In the genomic region with DNA sequence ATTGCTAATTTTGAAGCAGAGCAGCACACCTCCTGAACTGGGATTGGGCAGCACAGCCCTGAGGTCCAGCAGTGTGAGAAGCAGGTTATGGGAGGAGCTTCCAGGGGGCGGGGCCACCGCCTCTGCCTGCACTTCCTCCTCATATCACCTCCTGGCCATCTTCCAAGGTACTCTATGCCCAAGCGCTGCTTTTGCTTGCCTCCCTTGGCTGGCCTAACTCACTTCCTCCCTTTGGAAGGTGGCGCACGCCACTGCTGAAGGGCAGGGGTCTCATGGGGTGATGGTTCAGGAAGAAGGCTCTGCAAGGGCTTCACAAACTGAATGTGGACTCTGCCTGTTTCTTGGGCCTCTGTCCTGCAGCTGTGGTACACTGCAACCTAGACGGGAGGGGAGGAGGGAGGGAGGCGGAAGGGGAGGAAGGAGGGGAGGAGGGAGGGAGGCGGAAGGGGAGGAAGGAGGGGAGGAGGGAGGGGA, we compare ENCODE assay signal across 8 mouse cellular contexts. TPM values are rescaled to one million over a fixed set of nuclear protein-coding genes. Genes with fewer than 3 reads are reported as not detected.
A peak's percentile ranks its signal among the peaks of the same experiment; 100 is the strongest.
DNase-seq lines count a peak whose midpoint lies in the region; ATAC-seq and TF ChIP-seq lines count a peak whose summit lies in the region.

No protein-coding gene starts in this region.

- H3K27me3 ChIP-seq in CH12.LX (replicated peaks): peaks cover 59% of the 10 kb centered on the region
- peaks cover 68% of the 10 kb centered on the region for H3K27me3 ChIP-seq in limb, embryonic 10.5 days (ENCODE audit: low read depth, poor library complexity, severe bottlenecking)
- H3K27me3 ChIP-seq in midbrain, embryonic 12.5 days: peaks cover 18% of the 10 kb centered on the region

- TF ChIP-seq EP300 in CH12.LX (IDR thresholded peaks at IDR 0.05; ENCODE audit: low read length): no peak

- H3K4me2 ChIP-seq in CH12.LX (ENCODE audit: insufficient read depth, low read depth, poor library complexity, severe bottlenecking): no peak overlapping the region
- H3K4me2 ChIP-seq in midbrain, embryonic 12.5 days (replicated peaks): peak overlapping the region; percentile 82

- WGBS in limb, embryonic 10.5 days: 8% methylated on average over 6 of the region's 8 CpGs
- 12% methylated on average over 5 of the region's 8 CpGs for WGBS in midbrain, embryonic 12.5 days

- H3K36me3 ChIP-seq in CH12.LX (replicated peaks in 1 of 2; ENCODE audit: control insufficient read depth in 1 of 2, insufficient read depth in 1 of 2, low read length in 1 of 2): no peaks in the 10 kb centered on the region
- no peaks in the 10 kb centered on the region for H3K36me3 ChIP-seq in limb, embryonic 10.5 days
- H3K36me3 ChIP-seq in midbrain, embryonic 12.5 days: no peaks in the 10 kb centered on the region; the same call in 1 of the 2 replicates

- no peak for TF ChIP-seq CTCF in CH12.LX (conservative IDR thresholded peaks at IDR 0.05 in 1 of 2, IDR thresholded peaks at IDR 0.05 in 1 of 2; ENCODE audit: low read depth in 2 of 2, low read length in 2 of 2)

- H3K9ac ChIP-seq in CH12.LX (ENCODE audit: insufficient read depth, low read depth): no peak overlapping the region
- peak overlapping the region; percentile 85; the same call in 1 of the 2 replicates for H3K9ac ChIP-seq in midbrain, embryonic 12.5 days (replicated peaks)

- no peak overlapping the region for H3K27ac ChIP-seq in CH12.LX (ENCODE audit: insufficient read depth, low read depth)
- H3K27ac ChIP-seq in limb, embryonic 10.5 days: no peak overlapping the region
- H3K27ac ChIP-seq in midbrain, embryonic 12.5 days (replicated peaks): no peak overlapping the region

- intact Hi-C loops in heart, postnatal 36 days (cut with DNase I): no loop called here

- no peak for TF ChIP-seq POLR2A in CH12.LX (IDR thresholded peaks at IDR 0.05; ENCODE audit: low read depth, low read length)

- dilution Hi-C loops in CH12.LX (cut with MboI; ENCODE audit: extremely low pct_ligation_motif_present, extremely low pct_unique_long_range_greater_than_20kb, low sequenced_read_pairs): no loop called here

- in situ Hi-C loops in CH12.LX (cut with MboI; ENCODE audit: low pct_ligation_motif_present, low pct_unique_long_range_greater_than_20kb, low sequenced_read_pairs): loop anchor here (10.0 kb wide), 2 partner anchors 108 to 422 kb away; partner anchors contain the start of genes Mmp9 and Slc13a3

- H3K79me2 ChIP-seq in CH12.LX (replicated peaks; ENCODE audit: control insufficient read depth, extremely low read depth, insufficient read depth, poor library complexity, severe bottlenecking): no peaks in the 10 kb centered on the region

- peak; percentile 3 for DNase-seq in CH12.LX (ENCODE audit: extremely low read depth)
- DNase-seq in adrenal gland, postnatal 36 days: peak; percentile 22 to 61
- DNase-seq in heart, postnatal 36 days: peak; percentile 7
- no peak for DNase-seq in limb, embryonic 10.5 days (ENCODE audit: low spot score)
- DNase-seq in right cerebral cortex, postnatal 10 days (ENCODE audit: low spot score in 2 of 2): no peak
- DNase-seq in right cerebral cortex, postnatal 25 days: no peak

- no peak for ATAC-seq in midbrain, embryonic 12.5 days (ENCODE audit: low FRiP score, low read depth)
- ATAC-seq in erythroblast, adult 5-6 weeks (replicated peaks; ENCODE audit: low FRiP score, poor library complexity, severe bottlenecking): no peak

- no peak for TF ChIP-seq RAD21 in CH12.LX (IDR thresholded peaks at IDR 0.05; ENCODE audit: low read depth, low read length)

- H3K9me3 ChIP-seq in CH12.LX (replicated peaks; ENCODE audit: low read length): peaks cover 7% of the 10 kb centered on the region
- H3K9me3 ChIP-seq in limb, embryonic 10.5 days (replicated peaks): no peaks in the 10 kb centered on the region
- H3K9me3 ChIP-seq in midbrain, embryonic 12.5 days: no peaks in the 10 kb centered on the region

- H3K4me3 ChIP-seq in CH12.LX (replicated peaks in 1 of 3; ENCODE audit: low read depth in 2 of 3, low read length in 2 of 3, poor library complexity in 1 of 3): no peak overlapping the region
- H3K4me3 ChIP-seq in limb, embryonic 10.5 days: peak overlapping the region; percentile 28; the same call in 1 of the 2 replicates
- H3K4me3 ChIP-seq in midbrain, embryonic 12.5 days: peak overlapping the region; percentile 59

- peaks cover 3 to 7% of the 10 kb centered on the region in 2 experiments; a peak in 1 of 4 replicates for H3K4me1 ChIP-seq in CH12.LX (ENCODE audit: control insufficient read depth in 1 of 2, insufficient read depth in 2 of 2)
- peaks cover 23% of the 10 kb centered on the region for H3K4me1 ChIP-seq in limb, embryonic 10.5 days
- H3K4me1 ChIP-seq in midbrain, embryonic 12.5 days: peaks cover 29% of the 10 kb centered on the region

TF ChIP-seq in CH12.LX, 34 proteins besides CTCF, POLR2A, EP300 and RAD21:
- TF ChIP-seq RCOR1 (conservative IDR thresholded peaks at IDR 0.05; ENCODE audit: low read depth, low read length): no peak
- TF ChIP-seq NELFE (IDR thresholded peaks at IDR 0.05; ENCODE audit: low read depth, low read length): no peak
- no peak for TF ChIP-seq ZKSCAN1 (IDR thresholded peaks at IDR 0.05; ENCODE audit: borderline replicate concordance, low read depth, low read length)
- no peak for TF ChIP-seq IRF4 (IDR thresholded peaks at IDR 0.05; ENCODE audit: low read depth, low read length)
- TF ChIP-seq ZC3H11A (IDR thresholded peaks at IDR 0.05; ENCODE audit: low read depth, low read length): no peak
- no peak for TF ChIP-seq PAX5 (IDR thresholded peaks at IDR 0.05; ENCODE audit: low read length)
- no peak for TF ChIP-seq MEF2A (IDR thresholded peaks at IDR 0.05; ENCODE audit: borderline replicate concordance, low read depth, low read length)
- no peak for TF ChIP-seq HCFC1 (IDR thresholded peaks at IDR 0.05; ENCODE audit: low read depth, low read length)
- no peak for TF ChIP-seq POLR2AphosphoS2 (IDR thresholded peaks at IDR 0.05; ENCODE audit: low read depth, low read length)
- no peak for TF ChIP-seq JUN (IDR thresholded peaks at IDR 0.05; ENCODE audit: insufficient read depth, low read depth, low read length)

RNA-seq across cellular contexts. Expression of gene Zfp663, which starts 1.4 kb away (rescaled TPM):
- total RNA-seq in CH12.LX (2012; rRNA removed) (not detected in 2 replicates), CH12.LX (2014; rRNA removed) (not detected in 2 replicates)
- polyA plus RNA-seq in CH12.LX (2012; ENCODE audit: insufficient read length, low read depth): not detected in 2 replicates
- total RNA-seq in adrenal gland, postnatal 36 days (2021): not detected
- not detected for total RNA-seq in heart, postnatal 36 days (2021)
- 0.64 and 1.3 TPM in 2 replicates for polyA plus RNA-seq in limb, embryonic 10.5 days (2016; fragmentation: Nextera tagmentation; extraction: Ambion mirVana)
- polyA plus RNA-seq in midbrain, embryonic 12.5 days (2016; fragmentation: Nextera tagmentation; extraction: Ambion mirVana): 7.6 and 9.2 TPM in 2 replicates
- total RNA-seq in erythroblast, adult 5-6 weeks (2015; ENCODE audit: low replicate concordance): not detected in 2 replicates
- not detected in 2 replicates for total RNA-seq in erythroblast, adult 5-6 weeks (2017; ENCODE audit: low replicate concordance)

RNA-seq across cellular contexts. Expression of gene Zfp334, which starts 21.0 kb away (rescaled TPM):
- total RNA-seq in CH12.LX (2012; rRNA removed) (not detected in 2 replicates), CH12.LX (2014; rRNA removed) (not detected in 2 replicates)
- polyA plus RNA-seq in CH12.LX (2012; ENCODE audit: insufficient read length, low read depth): not detected in 2 replicates
- total RNA-seq in adrenal gland, postnatal 36 days (2021): 1 to 10 TPM; 4.0 to 6.1 TPM
- 1 to 10 TPM; 2.1 to 2.2 TPM for total RNA-seq in heart, postnatal 36 days (2021)
- 18.8 and 20.2 TPM in 2 replicates for polyA plus RNA-seq in limb, embryonic 10.5 days (2016; fragmentation: Nextera tagmentation; extraction: Ambion mirVana)
- 23.6 and 25.5 TPM in 2 replicates for polyA plus RNA-seq in midbrain, embryonic 12.5 days (2016; fragmentation: Nextera tagmentation; extraction: Ambion mirVana)
- total RNA-seq in erythroblast, adult 5-6 weeks (2015; ENCODE audit: low replicate concordance): not detected in 2 replicates
- total RNA-seq in erythroblast, adult 5-6 weeks (2017; ENCODE audit: low replicate concordance): not detected in 2 replicates

RNA-seq across cellular contexts. Expression of gene Ocstamp, which starts 33.1 kb away (rescaled TPM):
- total RNA-seq in CH12.LX (2012; rRNA removed): not detected in 2 replicates
- not detected in 2 replicates for total RNA-seq in CH12.LX (2014; rRNA removed)
- not detected in 2 replicates for polyA plus RNA-seq in CH12.LX (2012; ENCODE audit: insufficient read length, low read depth)
- under 1 TPM in 1 of 2 experiments, not detected in 1; 0.26 TPM for total RNA-seq in adrenal gland, postnatal 36 days (2021)
- total RNA-seq in heart, postnatal 36 days (2021): not detected
- polyA plus RNA-seq in limb, embryonic 10.5 days (2016; fragmentation: Nextera tagmentation; extraction: Ambion mirVana): 0.10 TPM in 2 replicates
- polyA plus RNA-seq in midbrain, embryonic 12.5 days (2016; fragmentation: Nextera tagmentation; extraction: Ambion mirVana): 0.05 TPM in 1 of 2 replicates, not detected in the other
- total RNA-seq in erythroblast, adult 5-6 weeks (2015; ENCODE audit: low replicate concordance): not detected in 2 replicates
- total RNA-seq in erythroblast, adult 5-6 weeks (2017; ENCODE audit: low replicate concordance): 0.42 TPM in 1 of 2 replicates, not detected in the other

RNA-seq across cellular contexts. Expression of gene Elmo2, which starts 40.8 kb away (rescaled TPM):
- 11.7 and 13.2 TPM in 2 replicates for total RNA-seq in CH12.LX (2012; rRNA removed)
- total RNA-seq in CH12.LX (2014; rRNA removed): 9.0 and 9.6 TPM in 2 replicates
- polyA plus RNA-seq in CH12.LX (2012; ENCODE audit: insufficient read length, low read depth): 8.4 and 10.1 TPM in 2 replicates
- total RNA-seq in adrenal gland, postnatal 36 days (2021): 10 to 100 TPM; 25.8 to 27.9 TPM
- 10 to 100 TPM; 16.7 to 19.1 TPM for total RNA-seq in heart, postnatal 36 days (2021)
- polyA plus RNA-seq in limb, embryonic 10.5 days (2016; fragmentation: Nextera tagmentation; extraction: Ambion mirVana): 76.9 and 94.2 TPM in 2 replicates
- polyA plus RNA-seq in midbrain, embryonic 12.5 days (2016; fragmentation: Nextera tagmentation; extraction: Ambion mirVana): 88.2 and 89.3 TPM in 2 replicates
- 15.8 and 15.9 TPM in 2 replicates for total RNA-seq in erythroblast, adult 5-6 weeks (2015; ENCODE audit: low replicate concordance)
- total RNA-seq in erythroblast, adult 5-6 weeks (2017; ENCODE audit: low replicate concordance): 5.6 and 9.4 TPM in 2 replicates

Comparison
In these comparisons a context has a peak if more than half of its experiments do, and no peak if none do; other contexts are left out.
1. DNase-seq: peak in CH12.LX (single experiment), adrenal gland, postnatal 36 days (2 of 2) and heart, postnatal 36 days (2 of 2); none in limb, embryonic 10.5 days (single experiment), right cerebral cortex, postnatal 10 days (0 of 2) and right cerebral cortex, postnatal 25 days (single experiment).
2. H3K4me3 ChIP-seq: peak in limb, embryonic 10.5 days (single experiment) and midbrain, embryonic 12.5 days (single experiment); none in CH12.LX (0 of 3).